ENCODE assay signal across 21 mouse cellular contexts in the genomic region with DNA sequence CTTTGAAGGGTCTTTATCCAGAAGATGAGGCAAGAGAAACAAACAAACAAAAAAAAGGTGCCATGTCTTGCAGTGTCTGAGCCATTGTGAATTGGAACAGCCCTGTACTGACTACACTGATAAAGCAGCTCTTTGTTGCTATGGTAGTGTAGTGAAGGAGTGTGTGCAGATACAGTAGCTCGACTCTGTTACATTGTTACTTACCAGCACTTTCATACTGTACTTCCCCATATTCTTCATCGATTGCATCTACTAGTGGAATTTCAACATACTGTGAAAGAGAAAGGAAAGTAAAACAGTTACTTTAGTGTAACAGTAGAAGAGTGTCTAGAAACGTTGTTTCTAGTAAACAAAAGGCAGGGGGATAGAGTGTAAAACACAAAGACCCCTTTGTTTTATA. TPM values are rescaled to one million over a fixed set of nuclear protein-coding genes. Genes with fewer than 3 reads are reported as not detected.
DNase-seq lines count a peak whose midpoint lies in the region; ATAC-seq lines count a peak whose summit lies in the region.
"Had no signal": no experiment of that assay in that cellular context is flagged by ENCODE, and none has a peak within 500 bp of the region (broad histone marks: within the 10 kb centered on the region; RNA-seq: fewer than 3 reads in every experiment).

No protein-coding gene starts in this region.

- H3K9me3 ChIP-seq in liver, embryonic 16.5 days (replicated peaks; ENCODE audit: control insufficient read depth, low read length) = no peaks in the 10 kb centered on the region
- H3K9me3 ChIP-seq in liver, embryonic 12.5 days (replicated peaks) = no peaks in the 10 kb centered on the region
- H3K9me3 ChIP-seq: embryonic facial prominence, embryonic 13.5 days; forebrain, embryonic 12.5 days; heart, embryonic 13.5 days; hindbrain, embryonic 13.5 days had no signal

- no peaks in the 10 kb centered on the region for H3K4me1 ChIP-seq in liver, embryonic 16.5 days (ENCODE audit: control insufficient read depth, low read depth, low read length)
- H3K4me1 ChIP-seq in liver, embryonic 12.5 days = no peaks in the 10 kb centered on the region
- H3K4me1 ChIP-seq: embryonic facial prominence, embryonic 13.5 days; forebrain, embryonic 12.5 days; heart, embryonic 13.5 days; hindbrain, embryonic 13.5 days had no signal

- H3K9ac ChIP-seq in liver, embryonic 16.5 days (ENCODE audit: low read depth, low read length) = no peak overlapping the region
- no peak overlapping the region for H3K9ac ChIP-seq in liver, embryonic 12.5 days
- H3K9ac ChIP-seq: embryonic facial prominence, embryonic 13.5 days; forebrain, embryonic 12.5 days; heart, embryonic 13.5 days; hindbrain, embryonic 13.5 days had no signal

- no peak overlapping the region for H3K27ac ChIP-seq in liver, embryonic 16.5 days (ENCODE audit: low read length)
- no peak overlapping the region for H3K27ac ChIP-seq in liver, embryonic 12.5 days
- H3K27ac ChIP-seq: embryonic facial prominence, embryonic 13.5 days; forebrain, embryonic 12.5 days; gastrocnemius, adult 2 months; heart, embryonic 13.5 days; hindbrain, embryonic 13.5 days; hindbrain, postnatal 0 days had no signal

- peak overlapping the region; percentile 13; the same call in 1 of the 2 replicates for H3K4me2 ChIP-seq in liver, embryonic 16.5 days (ENCODE audit: low read depth, low read length)
- H3K4me2 ChIP-seq in liver, embryonic 12.5 days = no peak overlapping the region
- H3K4me2 ChIP-seq: embryonic facial prominence, embryonic 13.5 days; forebrain, embryonic 12.5 days; heart, embryonic 13.5 days; hindbrain, embryonic 13.5 days had no signal

- no peaks in the 10 kb centered on the region for H3K36me3 ChIP-seq in liver, embryonic 16.5 days (ENCODE audit: control insufficient read depth, insufficient read depth)
- H3K36me3 ChIP-seq in liver, embryonic 12.5 days = no peaks in the 10 kb centered on the region
- H3K36me3 ChIP-seq: embryonic facial prominence, embryonic 13.5 days; forebrain, embryonic 12.5 days; heart, embryonic 13.5 days; hindbrain, embryonic 13.5 days had no signal

- no peak for ATAC-seq in liver, embryonic 16.5 days (ENCODE audit: low read depth)
- ATAC-seq in liver, embryonic 12.5 days = no peak
- ATAC-seq in granulocyte monocyte progenitor cell, adult 5-6 weeks (replicated peaks; ENCODE audit: poor library complexity, severe bottlenecking) = peak; percentile 95
- peak; percentile 70 for ATAC-seq in monocyte, adult 5-6 weeks (replicated peaks; ENCODE audit: insufficient number of reproducible peaks, low FRiP score, low TSS enrichment, poor library complexity, severe bottlenecking)
- ATAC-seq: hindbrain, postnatal 0 days had no signal

- H3K4me3 ChIP-seq in liver, embryonic 16.5 days (ENCODE audit: low read depth, low read length) = no peak overlapping the region
- H3K4me3 ChIP-seq in liver, embryonic 12.5 days = no peak overlapping the region
- H3K4me3 ChIP-seq: embryonic facial prominence, embryonic 13.5 days; forebrain, embryonic 12.5 days; gastrocnemius, adult 2 months; heart, embryonic 13.5 days; hindbrain, embryonic 13.5 days had no signal

- no peaks in the 10 kb centered on the region for H3K27me3 ChIP-seq in liver, embryonic 16.5 days (ENCODE audit: control insufficient read depth, insufficient read depth, low read depth, low read length)
- H3K27me3 ChIP-seq in liver, embryonic 12.5 days (replicated peaks) = no peaks in the 10 kb centered on the region
- H3K27me3 ChIP-seq: CH12.LX; embryonic facial prominence, embryonic 13.5 days; forebrain, embryonic 12.5 days; heart, embryonic 13.5 days; hindbrain, embryonic 13.5 days had no signal

- 32% methylated on average over 3 of the region's 3 CpGs for WGBS in liver, embryonic 16.5 days (ENCODE audit: insufficient replicate concordance)
- WGBS in liver, embryonic 12.5 days (ENCODE audit: insufficient replicate concordance) = 44% methylated on average over 3 of the region's 3 CpGs

- DNase-seq in 416B (ENCODE audit: low read depth) = peak; percentile 39
- DNase-seq in thymus, postnatal 25 days = no peak
- DNase-seq in urinary bladder, postnatal 25 days (ENCODE audit: low spot score) = no peak
- DNase-seq: adrenal gland, adult 8-10 months; adrenal gland, postnatal 36 days; cerebellum, adult 2 months; cerebellum, postnatal 25 days; gastrocnemius, adult 2 months; gastrocnemius, postnatal 25 days; heart, adult 11 months; heart, postnatal 4 days had no signal

RNA-seq across cellular contexts. Expression of a gene that starts 7.6 kb away (rescaled TPM):
- not detected in 2 replicates for polyA plus RNA-seq in liver, embryonic 16.5 days (2015; fragmentation: Nextera tagmentation; extraction: Ambion mirVana)
- not detected in 2 replicates for polyA plus RNA-seq in liver, embryonic 12.5 days (2016; fragmentation: Nextera tagmentation; extraction: Ambion mirVana)
- not detected in 2 replicates for total RNA-seq in granulocyte monocyte progenitor cell, adult 5-6 weeks (2014; fragmentation: Nextera tagmentation)
- total RNA-seq in granulocyte monocyte progenitor cell, adult 5-6 weeks (2017) = not detected in 2 replicates
- total RNA-seq in monocyte, adult 5-6 weeks (2017) = not detected in 3 replicates
- total RNA-seq: adrenal gland, adult 8-10 months; adrenal gland, postnatal 36 days; CH12.LX; gastrocnemius, adult 2 months; gastrocnemius, postnatal 25 days; hindbrain, postnatal 0 days had no signal
- polyA plus RNA-seq: cerebellum, adult 2 months; embryonic facial prominence, embryonic 13.5 days; forebrain, embryonic 12.5 days; hindbrain, embryonic 13.5 days had no signal

Comparison
In these comparisons a context has a peak if more than half of its experiments do, and no peak if none do; other contexts are left out.
1. ATAC-seq: peak in granulocyte monocyte progenitor cell, adult 5-6 weeks (single experiment) and monocyte, adult 5-6 weeks (single experiment); none in liver, embryonic 16.5 days (single experiment) and liver, embryonic 12.5 days (single experiment).